Mouse (Mus musculus): ENCODE results near the gene Rbm20.

The Rbm20 gene

DNA sequence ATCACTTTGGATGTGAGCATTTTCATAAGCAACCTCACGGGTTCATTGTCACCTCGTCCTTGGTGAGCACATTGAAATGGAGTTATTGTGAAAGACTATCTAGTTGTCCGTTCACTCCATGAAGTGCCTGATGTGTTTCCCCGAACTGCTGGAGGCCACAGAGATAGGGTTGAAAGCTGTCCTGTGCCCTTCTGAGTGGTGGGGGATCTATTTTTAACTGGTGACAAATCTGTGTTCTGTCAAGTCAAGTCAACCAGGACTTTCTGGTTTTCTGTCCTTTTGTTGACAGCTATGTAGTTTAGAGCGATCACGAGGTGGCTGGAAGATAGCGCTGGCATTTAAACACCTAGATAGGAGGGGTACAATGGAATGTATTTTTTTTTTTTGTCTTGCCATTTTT is 39.4 kb downstream of the Rbm20 start:
- DNase-seq (ENCODE audit: low spot score in 2 of 2) = no peak

DNA sequence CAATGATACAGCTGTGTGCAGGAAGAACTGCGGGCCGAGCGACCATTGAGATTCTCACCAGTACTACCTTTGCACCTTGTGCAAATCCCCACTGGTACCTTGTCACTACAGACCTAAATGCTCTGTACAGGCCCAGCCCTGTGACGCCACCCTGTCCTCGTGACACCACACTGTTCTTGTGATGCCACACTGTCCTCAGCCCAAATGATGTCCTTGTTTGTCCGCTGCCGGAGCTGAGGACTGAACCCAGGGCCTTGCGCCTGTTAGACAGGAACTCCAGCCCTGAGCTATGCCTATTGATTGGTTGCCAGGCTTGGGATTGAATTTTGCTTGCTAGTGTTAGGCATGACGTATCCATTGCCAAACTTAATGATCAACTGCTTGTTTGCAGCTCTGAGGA is 40.3 kb downstream of the Rbm20 start:
- no peak for DNase-seq (ENCODE audit: low spot score in 2 of 2)

- DNase-seq (ENCODE audit: low spot score in 2 of 2) = no peak
These were observed 45.1 kb downstream of the Rbm20 start for GRCm38 (mm10) chr19:53722186-53722585.

DNA sequence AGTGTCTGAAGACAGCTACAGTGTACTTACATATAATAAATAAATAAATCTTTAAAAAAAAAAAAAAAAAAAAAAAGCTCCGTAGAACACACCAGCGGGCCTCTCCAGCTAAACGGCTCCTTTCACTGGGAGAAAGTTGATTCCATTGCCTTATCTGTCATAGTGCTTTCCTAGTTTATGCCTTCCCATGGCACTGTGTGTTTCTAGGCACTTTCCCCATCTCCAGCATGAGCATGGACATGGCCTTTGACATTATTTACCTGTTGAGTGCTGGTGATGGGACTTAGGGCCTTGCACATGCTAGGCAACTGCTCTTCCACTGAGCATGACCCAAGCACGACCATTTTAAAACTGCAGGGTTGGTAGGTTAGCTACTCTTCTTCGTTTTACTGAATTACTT is 46.9 kb downstream of the Rbm20 start:
- DNase-seq (ENCODE audit: low spot score in 2 of 2) = no peak

- no peak for DNase-seq (ENCODE audit: low spot score in 2 of 2)
These were observed 49.2 kb downstream of the Rbm20 start for GRCm38 (mm10) chr19:53726340-53726739.

GRCm38 (mm10) chr19:53726755-53727154 is 49.6 kb downstream of the Rbm20 start:
- DNase-seq (ENCODE audit: low spot score in 2 of 2) = no peak

DNA sequence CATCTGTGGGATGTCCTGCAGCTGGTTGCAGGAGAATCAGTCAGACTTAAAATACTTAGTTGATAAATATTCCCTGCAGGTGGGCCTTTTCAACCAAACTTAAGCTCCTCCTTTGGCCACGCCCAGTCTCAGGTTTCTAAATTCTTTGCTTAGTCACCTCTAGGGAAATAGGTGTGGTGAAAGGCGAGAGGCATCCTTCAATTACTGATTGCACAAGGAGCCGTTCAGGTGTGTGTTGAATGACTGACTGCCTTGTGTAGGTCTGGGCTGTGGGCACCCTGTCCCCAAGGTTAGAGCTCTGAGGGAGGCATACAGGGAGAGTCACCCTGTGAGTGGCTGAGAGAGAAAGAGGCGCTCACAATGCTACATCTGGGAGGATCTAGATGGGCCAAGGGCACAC is 50.2 kb downstream of the Rbm20 start:
- DNase-seq (ENCODE audit: low spot score in 2 of 2) = no peak

DNA sequence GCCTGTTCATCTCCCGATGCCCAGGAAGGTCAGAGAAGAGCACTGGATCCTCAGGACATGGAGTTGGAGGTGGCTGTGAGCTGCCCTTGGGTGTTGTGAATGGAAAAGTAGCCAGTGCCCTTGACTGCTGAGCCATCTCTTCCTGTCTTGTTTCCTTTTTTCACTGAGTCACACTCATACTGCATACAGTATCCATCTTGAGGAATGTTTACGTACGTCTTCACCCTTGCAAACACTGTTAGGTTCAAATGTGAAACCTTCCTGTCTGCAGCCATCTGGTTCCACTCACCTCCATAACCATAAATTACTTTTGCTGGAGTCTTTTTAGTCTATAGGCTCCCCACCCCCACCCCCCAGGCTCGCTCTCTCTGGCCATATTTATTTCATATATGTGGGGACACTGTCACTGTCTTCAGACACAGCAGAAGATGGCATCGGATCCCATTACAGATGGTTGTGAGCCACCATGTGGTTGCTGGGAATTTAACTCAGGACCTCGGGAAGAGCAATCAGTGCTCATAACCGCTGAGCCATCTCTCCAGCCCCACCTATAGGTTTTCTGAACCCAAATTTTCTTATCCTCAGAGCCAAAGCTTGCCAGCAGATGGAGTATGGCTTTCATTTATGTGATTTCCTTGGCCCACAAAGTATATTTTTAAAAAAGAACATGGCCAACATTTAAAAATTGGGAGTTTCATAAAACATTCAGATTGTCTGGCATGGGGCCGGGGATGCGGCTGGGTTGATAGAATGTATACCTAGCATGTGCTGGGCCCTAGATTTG is 51.0 kb downstream of the Rbm20 start:
- DNase-seq (ENCODE audit: low spot score in 2 of 2) = no peak

DNA sequence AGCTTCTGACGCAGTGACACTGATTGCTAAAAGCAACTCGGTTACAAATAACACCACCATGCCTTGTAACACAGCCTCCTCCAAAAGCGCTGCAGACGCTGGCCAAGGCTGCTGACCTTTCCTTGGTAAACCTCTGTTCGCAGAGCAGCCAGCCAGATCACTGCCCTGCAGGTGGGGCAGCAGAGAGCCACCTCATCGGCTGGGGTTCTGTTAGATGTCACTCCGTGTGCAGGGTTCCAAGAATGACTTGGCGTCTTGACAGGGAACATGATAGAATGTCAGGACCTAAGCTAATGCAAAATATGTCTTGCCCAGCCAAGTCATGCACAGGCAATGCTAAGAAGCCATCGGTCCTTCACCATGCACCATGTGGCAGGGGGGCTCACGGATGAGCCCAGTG is 52.8 kb downstream of the Rbm20 start:
- DNase-seq (ENCODE audit: low spot score in 2 of 2) = no peak

- no peak for DNase-seq (ENCODE audit: low spot score in 2 of 2)
These were observed 54.7 kb downstream of the Rbm20 start for GRCm38 (mm10) chr19:53731761-53732201.

DNA sequence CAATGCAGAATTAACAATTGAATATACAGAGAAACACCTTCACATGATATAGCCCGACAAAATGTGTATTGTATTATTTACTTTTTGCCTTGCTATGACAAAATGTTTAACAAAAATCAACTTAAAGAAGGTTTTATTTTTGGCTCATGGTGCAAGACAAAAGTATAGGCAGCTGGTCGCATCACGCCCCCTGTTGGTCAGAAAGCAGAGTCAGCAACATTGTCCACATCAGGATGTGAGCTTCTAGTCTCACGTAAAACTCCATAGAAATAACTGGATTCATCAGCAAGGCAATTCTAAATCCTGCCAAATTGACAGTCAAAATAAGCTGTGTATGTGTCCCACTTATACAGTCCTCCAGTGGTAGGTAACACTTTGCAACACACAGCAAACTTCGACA is 57.7 kb downstream of the Rbm20 start:
- no peak for DNase-seq (ENCODE audit: low spot score in 2 of 2)

GRCm38 (mm10) chr19:53738701-53739131 is 61.6 kb downstream of the Rbm20 start:
- no peak for DNase-seq (ENCODE audit: low spot score in 2 of 2)

- no peak for DNase-seq (ENCODE audit: low spot score in 2 of 2)
These were observed 62.6 kb downstream of the Rbm20 start for GRCm38 (mm10) chr19:53739570-53740266.

- no peak for DNase-seq (ENCODE audit: low spot score in 2 of 2)
These were observed 63.8 kb downstream of the Rbm20 start for GRCm38 (mm10) chr19:53740750-53741380.

- no peak for DNase-seq (ENCODE audit: low spot score in 2 of 2)
These were observed 64.8 kb downstream of the Rbm20 start for GRCm38 (mm10) chr19:53741902-53742301.

DNA sequence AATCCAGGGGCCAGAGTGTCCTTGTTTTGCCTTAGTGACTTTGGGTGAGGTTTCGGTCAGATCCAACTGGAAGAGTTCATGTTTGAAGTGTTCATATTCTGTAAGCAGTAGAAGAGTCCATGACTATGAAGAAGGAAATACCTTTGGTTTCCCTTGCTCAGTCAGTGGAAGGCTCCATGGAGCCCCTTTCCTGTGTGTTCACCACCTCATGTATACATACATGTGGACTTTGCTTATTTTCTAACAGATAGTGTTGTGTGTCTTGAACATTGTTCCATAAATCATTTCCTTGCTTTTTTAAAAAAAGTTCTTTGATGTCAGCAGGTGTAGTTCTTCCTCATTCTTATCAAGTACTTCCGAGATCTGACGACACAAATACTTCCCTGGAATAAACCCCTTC is 68.2 kb downstream of the Rbm20 start:
- DNase-seq (ENCODE audit: low spot score in 2 of 2) = no peak

GRCm38 (mm10) chr19:53746116-53746515 is 69.0 kb downstream of the Rbm20 start:
- no peak for DNase-seq (ENCODE audit: low spot score in 2 of 2)

GRCm38 (mm10) chr19:53748236-53748775 is 71.2 kb downstream of the Rbm20 start:
- no peak for DNase-seq (ENCODE audit: low spot score in 2 of 2)

DNA sequence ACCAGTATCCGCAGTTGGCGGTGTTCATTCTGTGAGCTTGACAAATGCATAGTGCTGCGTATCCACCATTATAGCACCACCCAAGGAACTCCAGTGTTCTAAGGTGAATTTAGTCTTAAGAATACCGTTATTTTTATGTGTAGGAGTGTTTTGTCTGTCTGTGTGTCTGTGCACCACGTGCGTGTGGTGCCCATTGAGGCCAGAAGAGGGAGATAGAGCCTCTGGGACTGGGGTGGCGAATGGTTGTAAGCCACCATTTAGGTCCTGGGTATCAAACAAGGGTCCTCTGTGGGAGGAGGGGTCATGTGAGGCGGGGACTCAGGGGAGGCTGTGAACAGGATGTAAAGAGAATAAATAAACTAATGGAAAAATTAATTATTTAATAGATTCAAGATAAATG is 72.2 kb downstream of the Rbm20 start:
- no peak for DNase-seq (ENCODE audit: low spot score in 2 of 2)

GRCm38 (mm10) chr19:53751420-53752185 is 74.5 kb downstream of the Rbm20 start:
- no peak for DNase-seq (ENCODE audit: low spot score in 2 of 2)

DNA sequence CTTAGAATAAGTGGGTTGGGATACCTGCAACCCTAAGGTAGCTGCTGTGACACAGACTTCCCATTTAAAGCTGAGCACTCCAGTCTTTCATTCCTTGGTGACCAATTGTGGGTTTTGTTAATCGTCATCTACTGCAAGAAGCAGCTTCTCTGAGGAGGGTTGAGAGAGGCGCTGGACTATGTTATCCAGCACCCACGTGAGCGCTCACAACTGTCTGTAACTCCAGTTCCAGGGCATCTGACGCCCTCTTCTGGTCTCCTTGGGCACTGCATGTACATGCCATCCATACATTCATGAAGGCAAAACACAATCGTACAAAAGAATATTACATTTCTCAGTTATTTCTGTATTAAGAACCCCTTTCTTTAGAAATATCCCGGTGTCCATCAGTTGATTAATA is 75.9 kb downstream of the Rbm20 start:
- DNase-seq (ENCODE audit: low spot score in 2 of 2) = no peak

DNA sequence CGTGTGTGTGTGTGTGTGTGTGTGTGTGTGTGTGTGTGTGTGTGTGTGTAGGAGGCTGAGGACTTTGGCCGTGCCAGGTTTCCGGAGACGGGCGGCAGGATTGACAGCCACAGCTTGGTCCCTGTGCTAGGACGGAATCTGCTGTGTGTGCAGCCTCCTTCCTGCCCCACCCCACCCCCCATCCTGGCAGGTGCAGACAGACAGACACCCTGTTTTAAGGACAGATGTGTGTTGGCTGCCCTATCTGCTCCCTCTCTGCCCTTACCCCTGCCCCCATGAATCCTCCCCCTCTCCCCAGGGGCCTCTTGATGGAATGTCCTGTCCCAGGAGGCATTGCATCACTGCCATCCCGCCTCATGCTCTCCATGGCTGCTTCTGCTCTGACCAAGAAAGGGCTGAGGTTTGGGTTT is 77.3 kb downstream of the Rbm20 start:
- no peak for DNase-seq (ENCODE audit: low spot score in 2 of 2)
